Mouse (Mus musculus) kidney, adult 2 months (tissue): ENCODE measurements at regions not wholly inside any gene's neighbourhood (a gene's known extent, or its start where the extent isn't known, plus 50 kb on each side); places are given as distances from the start of the nearest gene placed in this dataset.

Source experiments
- CTCF ChIP-seq: fragments of 200-500 bp; conservative IDR thresholded peaks from 2 replicates; pipeline ENCODE4 v1.5.1; 2011; ENCODE audit warnings: low read depth, mild to moderate bottlenecking, control low read depth, low read length, moderate library complexity, mixed read lengths; ENCODE audit not compliant: insufficient read depth, insufficient read length
- POLR2A ChIP-seq: fragments of 200-500 bp; IDR thresholded peaks from one replicate; pipeline ENCODE4 v1.6.1; 2011; ENCODE audit warnings: low read depth, low read length, control low read depth

- no peak for TF ChIP-seq POLR2A
- TF ChIP-seq CTCF: no peak
Observed at GRCm38 (mm10) chr15:62134835-62135234, 1212.0 kb upstream of the A1bg start.
